Mouse (Mus musculus): ENCODE measurements around the gene Sycp2l. TPM values are rescaled to one million over a fixed set of nuclear protein-coding genes. Genes with fewer than 3 reads are reported as not detected.
"Not testable (repeated sequence)": the region's sequence is repeated elsewhere in the genome, so short reads cannot be mapped to it uniquely, and the experiment has no call there.

The Sycp2l gene
- total RNA-seq, 2 experiments from 2014 or later, result not detected

DNA sequence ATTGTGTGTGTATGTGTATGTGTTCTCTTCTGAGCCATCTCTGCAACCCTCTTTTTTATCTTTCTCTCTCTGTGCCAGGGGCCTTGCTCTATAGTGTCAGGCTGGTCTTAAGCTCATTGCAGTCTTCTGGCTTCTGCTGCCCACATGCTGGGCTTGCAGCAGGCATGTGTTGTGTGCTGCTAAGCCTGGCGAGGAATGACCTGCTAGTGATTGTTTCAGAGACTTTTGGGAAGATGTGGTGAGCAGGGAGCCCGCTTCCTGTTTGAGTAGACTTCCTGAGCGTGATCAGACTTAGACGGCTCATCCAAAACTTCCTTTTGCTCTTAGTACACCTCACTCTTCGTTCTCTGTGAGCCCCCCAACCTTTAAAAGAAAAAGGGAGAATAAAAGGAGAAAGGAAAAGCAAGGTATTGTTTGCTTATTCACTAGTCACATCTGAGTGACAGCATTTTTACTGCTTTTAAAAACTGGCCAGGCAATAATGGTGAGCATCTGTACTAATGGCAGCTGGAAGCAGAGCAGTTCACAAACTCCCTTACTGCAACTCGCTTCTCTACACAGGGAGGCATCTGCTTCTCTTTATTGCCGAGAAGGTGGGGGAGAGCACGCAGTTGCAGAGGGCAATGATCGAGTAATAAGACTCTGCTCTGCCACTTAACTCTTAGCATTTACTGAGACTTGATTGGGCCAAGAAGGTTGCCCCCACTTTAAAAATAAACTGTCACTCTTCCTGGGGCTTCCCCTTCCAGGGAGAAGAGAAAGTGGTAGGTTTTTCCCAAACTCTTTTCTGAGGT is 5.2 kb downstream of the Sycp2l start:
- ATAC-seq (replicated peaks; ENCODE audit: poor library complexity, severe bottlenecking), result peak; percentile 55; the same call in 1 of the 2 replicates

DNA sequence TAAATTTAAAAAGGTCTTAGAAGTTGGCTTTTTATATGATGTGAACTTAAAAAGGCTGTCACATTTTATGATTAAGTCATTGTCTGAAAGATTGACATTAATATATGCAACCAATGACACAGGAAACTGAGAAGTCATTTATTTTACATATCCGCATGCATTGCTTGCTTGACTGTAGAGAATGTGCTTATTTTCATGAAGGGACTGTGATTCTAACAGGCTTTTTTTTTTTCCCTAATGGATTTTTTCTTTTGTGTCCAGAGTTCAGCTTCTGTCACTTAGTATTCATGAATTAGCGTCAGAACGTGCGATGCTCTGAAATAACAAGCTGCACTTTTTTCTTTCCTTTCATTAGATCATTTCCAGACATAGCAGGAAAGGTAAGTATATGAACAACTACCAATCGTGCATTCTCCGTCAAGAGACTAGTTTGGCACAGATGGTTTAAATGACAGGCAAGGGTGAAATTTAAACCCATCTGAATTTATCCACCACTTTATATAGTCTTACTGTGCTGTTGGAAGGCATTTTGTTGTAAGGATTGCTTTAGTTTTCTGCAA is 9.6 kb downstream of the Sycp2l start:
- no peak for ATAC-seq (replicated peaks; ENCODE audit: poor library complexity, severe bottlenecking)

GRCm38 (mm10) chr13:41128326-41128725 is 14.2 kb downstream of the Sycp2l start:
- ATAC-seq (replicated peaks; ENCODE audit: poor library complexity, severe bottlenecking), result peak; percentile 58

- no peak for ATAC-seq (replicated peaks; ENCODE audit: poor library complexity, severe bottlenecking)
These were observed 15.0 kb downstream of the Sycp2l start for GRCm38 (mm10) chr13:41129061-41129460.

DNA sequence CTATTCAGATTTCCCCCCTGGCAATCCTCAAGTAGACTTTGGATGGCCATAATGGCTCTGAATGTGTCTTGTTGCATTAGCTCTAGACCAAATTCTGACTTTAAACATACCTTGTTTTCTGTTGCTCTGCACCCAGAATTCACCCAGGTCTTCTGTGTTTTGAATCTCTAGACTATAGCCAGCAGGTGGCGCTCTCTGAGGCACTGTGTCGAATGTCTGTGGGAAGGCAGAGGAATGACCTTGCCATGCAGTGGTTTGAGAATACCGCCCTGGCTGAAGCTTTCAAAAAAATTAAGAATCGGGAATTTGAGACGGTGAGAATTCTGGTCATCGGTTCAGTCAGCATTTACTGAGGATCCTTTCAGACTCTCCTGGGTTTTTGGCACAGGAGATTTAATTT is 20.8 kb downstream of the Sycp2l start:
- ATAC-seq (replicated peaks; ENCODE audit: poor library complexity, severe bottlenecking), result peak; percentile 72

DNA sequence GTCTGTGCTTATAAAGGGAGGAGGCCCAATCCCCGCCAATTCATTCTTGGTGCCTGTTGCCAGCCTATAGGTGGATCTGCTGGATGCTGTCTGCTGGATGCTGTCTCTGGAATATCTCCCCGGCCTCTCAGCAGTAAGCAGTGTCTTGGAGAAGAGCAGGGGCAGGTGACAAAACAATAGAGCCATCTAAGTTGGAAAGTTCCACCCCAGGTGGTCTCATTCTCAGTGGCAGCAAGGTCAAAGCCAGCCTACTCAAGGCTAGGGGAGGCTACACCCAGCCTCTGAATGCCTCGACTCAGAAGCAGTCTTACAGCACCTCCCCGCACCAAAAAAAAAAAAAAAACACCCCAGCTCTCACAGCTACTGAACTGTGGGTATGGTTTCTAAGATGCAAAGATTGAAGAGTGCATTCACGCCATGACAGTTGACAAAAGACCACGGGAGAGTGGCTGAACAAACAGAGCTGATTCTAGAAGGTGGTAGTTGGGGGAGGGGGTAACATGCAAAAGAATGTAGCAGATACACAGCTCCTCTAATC is 31.4 kb downstream of the Sycp2l start:
- no peak for ATAC-seq (replicated peaks; ENCODE audit: poor library complexity, severe bottlenecking)

DNA sequence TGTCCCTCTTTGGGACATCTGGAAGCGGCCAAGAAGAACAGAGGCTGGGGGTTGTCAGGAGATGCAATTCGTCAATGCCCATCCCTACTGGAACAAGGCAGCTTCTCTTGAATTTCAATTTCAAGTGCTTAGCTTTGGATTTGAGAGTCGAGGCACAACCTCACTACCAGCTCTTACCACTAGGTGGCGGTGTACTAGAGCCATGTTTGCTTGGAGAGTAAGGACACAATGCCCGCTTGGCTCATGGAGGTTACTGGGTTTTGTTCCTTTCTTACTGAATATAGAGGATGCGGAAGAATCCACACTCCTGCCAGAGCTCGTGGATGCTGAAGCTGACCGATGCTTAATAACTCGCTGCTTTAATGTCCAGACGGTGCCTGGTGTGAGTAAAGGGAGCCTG is 32.2 kb downstream of the Sycp2l start:
- ATAC-seq (replicated peaks; ENCODE audit: poor library complexity, severe bottlenecking), result peak; percentile 46; the same call in 1 of the 2 replicates

DNA sequence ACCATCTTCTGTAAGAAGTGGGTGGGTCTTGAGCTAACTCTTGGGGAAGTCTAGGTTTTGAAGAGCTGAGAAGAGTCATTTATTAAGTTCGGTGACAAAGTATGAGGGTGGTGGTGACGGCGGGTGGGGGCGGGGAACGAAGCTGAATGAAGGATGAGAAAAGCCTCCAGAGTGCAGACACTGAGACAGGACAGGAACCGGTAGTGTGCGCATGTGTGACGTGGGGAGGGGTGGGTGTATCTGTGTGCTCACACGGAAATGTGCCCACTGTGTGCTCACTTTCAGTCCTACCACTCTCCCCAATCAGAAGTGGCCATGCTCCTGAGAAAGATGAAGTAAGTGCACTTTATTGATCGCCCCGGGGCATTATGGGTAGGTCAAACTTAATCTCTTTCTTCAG is 39.0 kb downstream of the Sycp2l start:
- no peak for ATAC-seq (replicated peaks; ENCODE audit: poor library complexity, severe bottlenecking)

DNA sequence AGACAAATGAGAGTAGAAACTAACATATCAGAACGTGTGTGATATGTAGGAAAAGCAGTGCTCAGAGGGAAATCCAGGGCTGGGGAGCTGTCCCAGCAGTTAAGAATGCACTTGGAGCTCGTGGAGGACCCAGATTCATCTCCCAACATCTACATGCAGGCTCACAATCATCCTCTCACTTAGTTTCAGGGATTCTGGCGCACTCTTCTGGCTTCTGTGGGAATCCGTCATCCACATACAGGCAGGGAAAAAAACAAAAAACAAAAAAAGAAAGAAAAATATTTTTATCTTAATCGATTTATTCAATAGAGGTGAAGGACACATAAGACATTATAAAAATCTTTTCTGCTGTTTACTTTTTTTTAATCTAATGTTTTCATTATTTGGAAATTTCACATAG is 44.3 kb downstream of the Sycp2l start:
- no peak for ATAC-seq (replicated peaks; ENCODE audit: poor library complexity, severe bottlenecking)

- ATAC-seq (replicated peaks; ENCODE audit: poor library complexity, severe bottlenecking), result no peak
These were observed 73.8 kb downstream of the Sycp2l start for GRCm38 (mm10) chr13:41187886-41188285.

GRCm38 (mm10) chr13:41195640-41196333 is 81.7 kb downstream of the Sycp2l start:
- no peak for ATAC-seq (replicated peaks; ENCODE audit: poor library complexity, severe bottlenecking)

- ATAC-seq (replicated peaks; ENCODE audit: poor library complexity, severe bottlenecking), result no peak
These were observed 86.8 kb downstream of the Sycp2l start for GRCm38 (mm10) chr13:41200861-41201260.

GRCm38 (mm10) chr13:41203289-41203688 is 89.2 kb downstream of the Sycp2l start:
- ATAC-seq (replicated peaks; ENCODE audit: poor library complexity, severe bottlenecking), result no peak

- ATAC-seq (replicated peaks; ENCODE audit: poor library complexity, severe bottlenecking), result no peak
These were observed 89.6 kb downstream of the Sycp2l start for GRCm38 (mm10) chr13:41203691-41204090.

DNA sequence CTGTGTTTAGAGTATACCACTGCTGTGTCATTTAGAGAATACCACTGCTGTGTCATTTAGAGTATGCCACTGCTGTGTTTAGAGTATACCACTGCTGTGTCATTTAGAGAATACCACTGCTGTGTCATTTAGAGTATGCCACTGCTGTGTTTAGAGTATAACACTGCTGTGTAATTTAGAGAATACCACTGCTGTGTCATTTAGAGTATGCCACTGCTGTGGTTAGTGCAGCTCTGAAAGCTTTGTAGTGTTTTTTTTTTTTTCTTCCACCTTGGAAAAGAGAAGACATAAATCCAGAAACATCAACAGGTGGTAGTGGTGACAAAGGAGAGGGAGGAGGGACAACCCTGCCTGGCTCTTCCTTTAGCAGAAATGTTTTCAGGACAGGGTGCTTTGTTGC is 91.5 kb downstream of the Sycp2l start:
- ATAC-seq (replicated peaks; ENCODE audit: poor library complexity, severe bottlenecking), result not testable (repeated sequence)

DNA sequence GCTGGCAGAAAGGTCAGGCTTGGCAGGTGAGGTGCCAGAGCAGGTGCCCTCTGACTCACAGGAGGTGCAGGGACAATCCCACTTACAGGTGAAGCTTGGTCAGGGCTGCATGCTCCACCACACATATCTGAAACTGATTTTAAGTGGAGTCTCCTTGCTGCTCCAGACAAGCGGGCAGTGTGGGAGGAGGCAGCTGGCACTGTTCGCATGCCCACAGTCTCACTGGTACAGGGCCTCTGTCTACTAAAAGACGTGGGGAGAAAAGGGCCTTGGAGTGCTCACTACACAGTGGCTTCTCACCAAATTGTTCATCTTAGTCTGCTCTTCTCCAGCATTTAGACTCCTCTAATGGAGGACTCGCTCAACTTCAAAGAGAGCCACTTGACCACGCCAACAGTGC is 92.1 kb downstream of the Sycp2l start:
- ATAC-seq (replicated peaks; ENCODE audit: poor library complexity, severe bottlenecking), result no peak

GRCm38 (mm10) chr13:41211276-41211675 is 97.2 kb downstream of the Sycp2l start:
- ATAC-seq (replicated peaks; ENCODE audit: poor library complexity, severe bottlenecking), result no peak

- ATAC-seq (replicated peaks; ENCODE audit: poor library complexity, severe bottlenecking), result no peak
These were observed 98.6 kb downstream of the Sycp2l start for GRCm38 (mm10) chr13:41212558-41213322.

GRCm38 (mm10) chr13:41215669-41216068 is 101.6 kb downstream of the Sycp2l start:
- ATAC-seq (replicated peaks; ENCODE audit: poor library complexity, severe bottlenecking), result no peak

DNA sequence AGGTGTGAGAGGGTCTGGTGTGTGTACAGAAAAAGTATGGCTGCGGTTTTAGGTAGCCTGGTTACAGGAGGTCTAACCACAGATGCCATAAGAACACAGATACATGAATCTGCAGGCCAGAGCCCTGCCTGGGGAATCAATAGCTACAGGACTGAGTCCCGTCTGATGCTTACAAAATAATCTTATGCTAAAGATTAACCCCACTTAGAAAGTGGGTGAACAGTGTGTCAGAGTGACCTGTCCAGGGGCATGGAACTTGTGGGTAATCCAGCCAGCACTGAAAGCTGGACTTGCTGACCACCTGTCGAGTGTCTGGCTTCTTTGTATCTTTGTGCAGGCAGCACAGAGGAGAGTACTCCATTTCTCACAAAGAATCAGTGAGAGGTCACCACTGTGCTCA is 102.1 kb downstream of the Sycp2l start:
- ATAC-seq (replicated peaks; ENCODE audit: poor library complexity, severe bottlenecking), result no peak
